ENCODE assay signal across 16 mouse cellular contexts in genomic region chr1:77460831-77461629, GRCm38 (mm10). TPM values are rescaled to one million over a fixed set of nuclear protein-coding genes. Genes with fewer than 3 reads are reported as not detected.
A peak's percentile ranks its signal among the peaks of the same experiment; 100 is the strongest.
DNase-seq lines count a peak whose midpoint lies in the region; ATAC-seq and TF ChIP-seq lines count a peak whose summit lies in the region.
"Had no signal": no experiment of that assay in that cellular context is flagged by ENCODE, and none has a peak within 500 bp of the region (broad histone marks: within the 10 kb centered on the region; RNA-seq: fewer than 3 reads in every experiment).

No protein-coding gene starts in this region.

- H3K27ac ChIP-seq in heart, embryonic 14.5 days (replicated peaks in 1 of 2; ENCODE audit: control insufficient read depth in 1 of 2, insufficient read depth in 1 of 2, low read depth in 2 of 2, low read length in 2 of 2) = peak overlapping the region; percentile 34 to 74
- peak overlapping the region; percentile 59 for H3K27ac ChIP-seq in lung, postnatal 0 days (ENCODE audit: low read length)
- peak overlapping the region; percentile 12 for H3K27ac ChIP-seq in cortical plate, adult 2 months (ENCODE audit: insufficient read depth, low read length)
- H3K27ac ChIP-seq in stomach, embryonic 15.5 days = peak overlapping the region; percentile 48; the same call in 1 of the 2 replicates
- H3K27ac ChIP-seq: liver, embryonic 13.5 days had no signal

- TF ChIP-seq EP300 in lung, postnatal 0 days (IDR thresholded peaks at IDR 0.05) = no peak; the same call in 1 of the 2 replicates

- WGBS in heart, embryonic 14.5 days = 64% methylated on average over 11 of the region's 11 CpGs
- WGBS in lung, postnatal 0 days = 48% methylated on average over 11 of the region's 11 CpGs
- 63% methylated on average over 11 of the region's 11 CpGs for WGBS in stomach, embryonic 15.5 days

- TF ChIP-seq CTCF in lung, postnatal 0 days (IDR thresholded peaks at IDR 0.05) = no peak
- TF ChIP-seq CTCF in cortical plate, adult 2 months (IDR thresholded peaks at IDR 0.05; ENCODE audit: extremely low read depth, insufficient read depth, low read length) = no peak

- ATAC-seq in heart, embryonic 14.5 days (ENCODE audit: insufficient number of reproducible peaks, insufficient read depth, low FRiP score, low read depth) = no peak
- peak; percentile 38; the same call in 1 of the 2 replicates for ATAC-seq in lung, postnatal 0 days
- ATAC-seq in stomach, embryonic 15.5 days (ENCODE audit: insufficient read depth, low FRiP score, low read depth) = no peak
- ATAC-seq in activated CD4-positive, CD25-positive, alpha-beta regulatory T cell, adult 4 months = no peak

- no peak for TF ChIP-seq POLR2A in cortical plate, adult 2 months (IDR thresholded peaks at IDR 0.05; ENCODE audit: extremely low read depth, insufficient read depth, low read length)

- H3K4me3 ChIP-seq in heart, embryonic 14.5 days (ENCODE audit: control insufficient read depth in 1 of 2, insufficient read depth in 1 of 2, low read depth in 1 of 2, low read length in 2 of 2) = no peak overlapping the region
- H3K4me3 ChIP-seq in lung, postnatal 0 days (ENCODE audit: low read depth, low read length) = no peak overlapping the region
- H3K4me3 ChIP-seq in cortical plate, adult 2 months (ENCODE audit: insufficient read depth, low read length) = no peak overlapping the region
- H3K4me3 ChIP-seq in stomach, embryonic 15.5 days (replicated peaks) = no peak overlapping the region
- H3K4me3 ChIP-seq: hindbrain, embryonic 13.5 days; liver, embryonic 13.5 days; midbrain, embryonic 10.5 days had no signal

- no peak for DNase-seq in heart, postnatal 10 days
- peak; percentile 43 for DNase-seq in lung, postnatal 0 days (ENCODE audit: low spot score)
- DNase-seq in lung, postnatal 4 days = no peak
- DNase-seq in ovary, adult 18-20 months (ENCODE audit: low spot score) = no peak
- DNase-seq: adrenal gland, postnatal 36 days; cerebellum, adult 11-12 months; gastrocnemius, postnatal 10 days; kidney, postnatal 4 days; liver, embryonic 13.5 days had no signal

- no peaks in the 10 kb centered on the region for H3K36me3 ChIP-seq in heart, embryonic 14.5 days (ENCODE audit: control insufficient read depth, insufficient read depth, low read length)
- H3K36me3 ChIP-seq in lung, postnatal 0 days (ENCODE audit: insufficient read depth, low read length) = no peaks in the 10 kb centered on the region
- H3K36me3 ChIP-seq in stomach, embryonic 15.5 days = no peaks in the 10 kb centered on the region
- H3K36me3 ChIP-seq: hindbrain, embryonic 13.5 days; liver, embryonic 13.5 days; midbrain, embryonic 10.5 days had no signal

- H3K4me1 ChIP-seq in heart, embryonic 14.5 days (ENCODE audit: control insufficient read depth in 2 of 2, insufficient read depth in 2 of 2, low read length in 2 of 2) = peaks cover 15 to 18% of the 10 kb centered on the region in 2 experiments
- peaks cover 13% of the 10 kb centered on the region; the same call in 1 of the 2 replicates for H3K4me1 ChIP-seq in lung, postnatal 0 days (ENCODE audit: insufficient read depth, low read depth, low read length)
- H3K4me1 ChIP-seq in cortical plate, adult 2 months (ENCODE audit: control insufficient read depth, insufficient read depth, low read length) = peaks cover 10% of the 10 kb centered on the region
- 0 out of 2 replicates have a peak, but pooled peaks cover 5% of the 10 kb centered on the region for H3K4me1 ChIP-seq in stomach, embryonic 15.5 days

- H3K9me3 ChIP-seq in heart, embryonic 14.5 days (ENCODE audit: control insufficient read depth, low read length) = no peaks in the 10 kb centered on the region
- no peaks in the 10 kb centered on the region for H3K9me3 ChIP-seq in lung, postnatal 0 days (ENCODE audit: low read length)
- no peaks in the 10 kb centered on the region for H3K9me3 ChIP-seq in stomach, embryonic 15.5 days
- H3K9me3 ChIP-seq: hindbrain, embryonic 13.5 days; liver, embryonic 13.5 days; midbrain, embryonic 10.5 days had no signal

- intact Hi-C loops in heart, postnatal 10 days (cut with DNase I) = no loop called here

- no peaks in the 10 kb centered on the region for H3K27me3 ChIP-seq in heart, embryonic 14.5 days (ENCODE audit: control insufficient read depth, insufficient read depth, low read length)
- H3K27me3 ChIP-seq in lung, postnatal 0 days (replicated peaks; ENCODE audit: insufficient read depth, low read length) = no peaks in the 10 kb centered on the region
- H3K27me3 ChIP-seq in stomach, embryonic 15.5 days (replicated peaks) = no peaks in the 10 kb centered on the region
- H3K27me3 ChIP-seq: CH12.LX; hindbrain, embryonic 13.5 days; liver, embryonic 13.5 days had no signal

- H3K9ac ChIP-seq in heart, embryonic 14.5 days (ENCODE audit: low read length) = no peak overlapping the region
- H3K9ac ChIP-seq in lung, postnatal 0 days (replicated peaks; ENCODE audit: low read depth) = no peak overlapping the region
- H3K9ac ChIP-seq in stomach, embryonic 15.5 days = no peak overlapping the region
- H3K9ac ChIP-seq: hindbrain, embryonic 13.5 days; liver, embryonic 13.5 days had no signal

- no peak overlapping the region for H3K4me2 ChIP-seq in heart, embryonic 14.5 days (ENCODE audit: low read length)
- no peak overlapping the region for H3K4me2 ChIP-seq in lung, postnatal 0 days (replicated peaks; ENCODE audit: low read depth, low read length)
- H3K4me2 ChIP-seq in stomach, embryonic 15.5 days = no peak overlapping the region
- H3K4me2 ChIP-seq: hindbrain, embryonic 13.5 days; liver, embryonic 13.5 days had no signal

RNA-seq across cellular contexts. Expression of gene Epha4, which starts 53.9 kb away (rescaled TPM):
- 10.0 and 14.1 TPM in 2 replicates for polyA plus RNA-seq in heart, embryonic 14.5 days (2014; fragmentation: Nextera tagmentation; extraction: Ambion mirVana)
- total RNA-seq in heart, postnatal 10 days (2021) = 10 to 100 TPM; 19.3 to 24.0 TPM
- 9.5 and 9.6 TPM in 2 replicates for polyA plus RNA-seq in lung, postnatal 0 days (2015; fragmentation: Nextera tagmentation; extraction: Ambion mirVana)
- 74.5 and 85.1 TPM in 2 replicates for polyA plus RNA-seq in cortical plate, adult 2 months (2012; rRNA removed)
- polyA plus RNA-seq in stomach, embryonic 15.5 days (2015; fragmentation: Nextera tagmentation; extraction: Ambion mirVana) = 9.4 and 11.8 TPM in 2 replicates
- under 1 TPM in 1 of 2 experiments, not detected in 1; 0.12 TPM for polyA plus RNA-seq in activated CD4-positive, CD25-positive, alpha-beta regulatory T cell, adult 4 months (2017; shearing (Covaris generic))
